Mouse (Mus musculus): ENCODE data around the gene Kmt2d.

DNA sequence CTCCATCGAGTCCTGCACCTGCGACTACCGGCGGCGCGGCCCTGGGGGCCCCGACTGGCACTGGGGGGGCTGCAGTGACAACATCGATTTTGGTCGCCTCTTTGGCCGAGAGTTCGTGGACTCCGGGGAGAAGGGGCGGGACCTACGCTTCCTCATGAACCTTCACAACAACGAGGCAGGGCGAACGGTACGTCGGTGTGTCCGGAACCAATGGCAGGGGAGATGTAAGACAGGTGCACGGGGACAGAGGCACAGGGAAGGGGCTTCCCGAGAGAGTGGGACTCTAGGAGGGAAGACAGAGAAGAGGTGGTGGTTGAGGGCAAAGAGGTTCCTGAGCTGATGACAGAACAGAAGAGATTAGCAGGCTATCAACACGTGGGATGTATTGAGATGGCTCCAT lies 79.2 kb downstream of the Kmt2d start:
- TF ChIP-seq POLR2A (IDR thresholded peaks at IDR 0.05; ENCODE audit: low read depth, low read length), result no peak
- no peak for TF ChIP-seq CTCF (conservative IDR thresholded peaks at IDR 0.05; ENCODE audit: insufficient read depth, insufficient read length, low read depth, low read length)

All from kidney, adult 2 months (tissue).